Mouse (Mus musculus): ENCODE results near the gene Ccdc63. TPM values are rescaled to one million over a fixed set of nuclear protein-coding genes. Genes with fewer than 3 reads are reported as not detected.

Ccdc63 gene
- polyA plus RNA-seq, 1 experiment from 2014 or later, result 0.04 TPM

GRCm38 (mm10) chr5:122168344-122169069, 27.9 kb upstream of the Ccdc63 start:
- Histone ChIP-seq H3K36me3 (ENCODE audit: control insufficient read depth, insufficient read depth, low read length) (peaks cover 59% of the 10 kb centered on the region), H3K27me3 (ENCODE audit: control insufficient read depth, insufficient read depth, low read depth, low read length) (no peaks in the 10 kb centered on the region), H3K9ac (ENCODE audit: low read length) (no peak overlapping the region), H3K27ac (ENCODE audit: low read length) (no peak overlapping the region), H3K4me2 (ENCODE audit: low read depth, low read length) (no peak overlapping the region), H3K4me1 (replicated peaks; ENCODE audit: control insufficient read depth, insufficient read depth, low read length) (peaks cover 23% of the 10 kb centered on the region), H3K4me3 (ENCODE audit: low read length) (no peak overlapping the region), H3K9me3 (ENCODE audit: control insufficient read depth, low read length) (no peaks in the 10 kb centered on the region)
- WGBS, result 68% methylated on average over 13 of the region's 14 CpGs
- no peak for ATAC-seq (ENCODE audit: low read depth)

GRCm38 (mm10) chr5:122166636-122167161, 26.1 kb upstream of the Ccdc63 start:
- no peaks in the 10 kb centered on the region for H3K27me3 ChIP-seq (ENCODE audit: control insufficient read depth, insufficient read depth, low read depth, low read length)
- no peak overlapping the region for H3K9ac ChIP-seq (ENCODE audit: low read length)
- WGBS, result 48% methylated on average over 8 of the region's 8 CpGs
- H3K4me3 ChIP-seq (ENCODE audit: low read length), result no peak overlapping the region
- peaks cover 46% of the 10 kb centered on the region for H3K36me3 ChIP-seq (ENCODE audit: control insufficient read depth, insufficient read depth, low read length)
- no peaks in the 10 kb centered on the region for H3K9me3 ChIP-seq (ENCODE audit: control insufficient read depth, low read length)
- no peak for ATAC-seq (ENCODE audit: low read depth)
- H3K4me1 ChIP-seq (replicated peaks; ENCODE audit: control insufficient read depth, insufficient read depth, low read length), result peaks cover 33% of the 10 kb centered on the region
- no peak overlapping the region for H3K27ac ChIP-seq (ENCODE audit: low read length)
- H3K4me2 ChIP-seq (ENCODE audit: low read depth, low read length), result no peak overlapping the region

- Histone ChIP-seq H3K9me3 (ENCODE audit: control insufficient read depth, low read length) (no peaks in the 10 kb centered on the region), H3K27me3 (ENCODE audit: control insufficient read depth, insufficient read depth, low read depth, low read length) (no peaks in the 10 kb centered on the region), H3K4me3 (ENCODE audit: low read length) (no peak overlapping the region), H3K4me1 (replicated peaks; ENCODE audit: control insufficient read depth, insufficient read depth, low read length) (peaks cover 39% of the 10 kb centered on the region), H3K36me3 (ENCODE audit: control insufficient read depth, insufficient read depth, low read length) (peaks cover 34% of the 10 kb centered on the region), H3K4me2 (ENCODE audit: low read depth, low read length) (no peak overlapping the region), H3K9ac (ENCODE audit: low read length) (no peak overlapping the region), H3K27ac (ENCODE audit: low read length) (no peak overlapping the region)
- 56% methylated on average over 6 of the region's 6 CpGs for whole genome bisulfite sequencing
- ATAC-seq (ENCODE audit: low read depth), result no peak
Observed at GRCm38 (mm10) chr5:122165233-122165915, 24.8 kb upstream of the Ccdc63 start.

- H3K4me2 ChIP-seq (ENCODE audit: low read depth, low read length), result no peak overlapping the region
- H3K4me3 ChIP-seq (ENCODE audit: low read length), result no peak overlapping the region
- peaks cover 50% of the 10 kb centered on the region for H3K4me1 ChIP-seq (replicated peaks; ENCODE audit: control insufficient read depth, insufficient read depth, low read length)
- H3K36me3 ChIP-seq (ENCODE audit: control insufficient read depth, insufficient read depth, low read length), result peaks cover 25% of the 10 kb centered on the region
- ATAC-seq (ENCODE audit: low read depth), result no peak
- H3K27ac ChIP-seq (ENCODE audit: low read length), result no peak overlapping the region
- 68% methylated on average over 3 of the region's 3 CpGs for WGBS
- H3K9ac ChIP-seq (ENCODE audit: low read length), result no peak overlapping the region
- H3K9me3 ChIP-seq (ENCODE audit: control insufficient read depth, low read length), result no peaks in the 10 kb centered on the region
- H3K27me3 ChIP-seq (ENCODE audit: control insufficient read depth, insufficient read depth, low read depth, low read length), result no peaks in the 10 kb centered on the region
Observed at GRCm38 (mm10) chr5:122164011-122164410, 23.4 kb upstream of the Ccdc63 start.

- 48% methylated on average over 6 of the region's 6 CpGs for WGBS
- no peaks in the 10 kb centered on the region for H3K27me3 ChIP-seq (ENCODE audit: control insufficient read depth, insufficient read depth, low read depth, low read length)
- no peak overlapping the region for H3K4me2 ChIP-seq (ENCODE audit: low read depth, low read length)
- H3K9ac ChIP-seq (ENCODE audit: low read length), result no peak overlapping the region
- ATAC-seq (ENCODE audit: low read depth), result no peak
- H3K9me3 ChIP-seq (ENCODE audit: control insufficient read depth, low read length), result no peaks in the 10 kb centered on the region
- H3K4me3 ChIP-seq (ENCODE audit: low read length), result no peak overlapping the region
- H3K4me1 ChIP-seq (replicated peaks; ENCODE audit: control insufficient read depth, insufficient read depth, low read length), result peaks cover 50% of the 10 kb centered on the region
- H3K27ac ChIP-seq (ENCODE audit: low read length), result no peak overlapping the region
- H3K36me3 ChIP-seq (ENCODE audit: control insufficient read depth, insufficient read depth, low read length), result peaks cover 18% of the 10 kb centered on the region
Observed at GRCm38 (mm10) chr5:122163194-122163593, 22.6 kb upstream of the Ccdc63 start.

GRCm38 (mm10) chr5:122158557-122159515, 18.2 kb upstream of the Ccdc63 start:
- 1% methylated on average over 42 of the region's 42 CpGs for WGBS

GRCm38 (mm10) chr5:122157827-122158381, 17.3 kb upstream of the Ccdc63 start, which contains the start of gene Ppp1cc:
Gene Ppp1cc, plus strand, starts transcription at chr5:122158278.
- peak; percentile 94 for ATAC-seq (ENCODE audit: low read depth)
- peak within 1 kb of the TSS; percentile 71 for H3K4me3 ChIP-seq (ENCODE audit: low read length)
- peak within 1 kb of the TSS; percentile 83 for H3K9ac ChIP-seq (ENCODE audit: low read length)
- peak within 1 kb of the TSS; percentile 92 for H3K27ac ChIP-seq (ENCODE audit: low read length)
- H3K4me2 ChIP-seq (ENCODE audit: low read depth, low read length), result peak within 1 kb of the TSS; percentile 73
- under 1% methylated on average over 39 of the region's 54 CpGs for WGBS
- no peaks in the 10 kb centered on the region for H3K27me3 ChIP-seq (ENCODE audit: control insufficient read depth, insufficient read depth, low read depth, low read length)
- no peaks in the 10 kb centered on the region for H3K36me3 ChIP-seq (ENCODE audit: control insufficient read depth, insufficient read depth, low read length)
- no peaks in the 10 kb centered on the region for H3K9me3 ChIP-seq (ENCODE audit: control insufficient read depth, low read length)
- peaks cover 41% of the 10 kb centered on the region for H3K4me1 ChIP-seq (replicated peaks; ENCODE audit: control insufficient read depth, insufficient read depth, low read length)

More at GRCm38 (mm10) chr5:122158557-122159515, 18.2 kb upstream of the Ccdc63 start:
- peak overlapping the region; percentile 71 for H3K4me3 ChIP-seq (ENCODE audit: low read length)
- no peaks in the 10 kb centered on the region for H3K36me3 ChIP-seq (ENCODE audit: control insufficient read depth, insufficient read depth, low read length)
- peak; percentile 15 for ATAC-seq (ENCODE audit: low read depth)
- peak overlapping the region; percentile 73 for H3K4me2 ChIP-seq (ENCODE audit: low read depth, low read length)
- H3K4me1 ChIP-seq (replicated peaks; ENCODE audit: control insufficient read depth, insufficient read depth, low read length), result peaks cover 43% of the 10 kb centered on the region
- H3K27ac ChIP-seq (ENCODE audit: low read length), result peak overlapping the region; percentile 43
- no peaks in the 10 kb centered on the region for H3K27me3 ChIP-seq (ENCODE audit: control insufficient read depth, insufficient read depth, low read depth, low read length)
- H3K9me3 ChIP-seq (ENCODE audit: control insufficient read depth, low read length), result no peaks in the 10 kb centered on the region
- H3K9ac ChIP-seq (ENCODE audit: low read length), result peak overlapping the region; percentile 82

GRCm38 (mm10) chr5:122156486-122156885, 15.9 kb upstream of the Ccdc63 start:
- Histone ChIP-seq H3K4me2 (ENCODE audit: low read depth, low read length) (no peak overlapping the region), H3K9me3 (ENCODE audit: control insufficient read depth, low read length) (no peaks in the 10 kb centered on the region), H3K4me1 (replicated peaks; ENCODE audit: control insufficient read depth, insufficient read depth, low read length) (peaks cover 28% of the 10 kb centered on the region), H3K36me3 (ENCODE audit: control insufficient read depth, insufficient read depth, low read length) (no peaks in the 10 kb centered on the region), H3K27ac (ENCODE audit: low read length) (no peak overlapping the region), H3K4me3 (ENCODE audit: low read length) (no peak overlapping the region), H3K27me3 (ENCODE audit: control insufficient read depth, insufficient read depth, low read depth, low read length) (no peaks in the 10 kb centered on the region), H3K9ac (ENCODE audit: low read length) (no peak overlapping the region)
- no peak for ATAC-seq (ENCODE audit: low read depth)
- 46% methylated on average over 2 of the region's 2 CpGs for WGBS
